Mouse (Mus musculus) midbrain, embryonic 13.5 days (tissue): ENCODE results near the gene Pms1. TPM values are rescaled to one million over a fixed set of nuclear protein-coding genes. Genes with fewer than 3 reads are reported as not detected.
A peak's percentile ranks its signal among the peaks of the same experiment; 100 is the strongest.
"Not testable (repeated sequence)": the region's sequence is repeated elsewhere in the genome, so short reads cannot be mapped to it uniquely, and the experiment has no call there.

Source experiments
- ATAC-seq: fragments of 200-750 bp; cut with Nextera tagmentation; 2 replicates; pipeline ENCODE4 v1.8.0; 2017; ENCODE audit warnings: mild to moderate bottlenecking, moderate TSS enrichment, moderate library complexity
- H3K27ac ChIP-seq: fragments of 300-500 bp; sonication (generic); 2 replicates; pipeline ENCODE4 v1.5.1; 2015; ENCODE audit warnings: inconsistent platforms, mild to moderate bottlenecking, moderate library complexity
- H3K27me3 ChIP-seq: fragments of 300-500 bp; sonication (generic); 2 replicates; pipeline ENCODE4 v1.6.1; 2015; ENCODE audit warnings: mild to moderate bottlenecking, inconsistent platforms
- H3K36me3 ChIP-seq: fragments of 300-500 bp; sonication (generic); 2 replicates; pipeline ENCODE4 v1.6.1; 2015; ENCODE audit warnings: mild to moderate bottlenecking, inconsistent platforms
- H3K4me1 ChIP-seq: fragments of 300-500 bp; sonication (generic); replicated peaks from 2 replicates; pipeline ENCODE4 v1.6.1; 2015; ENCODE audit warnings: inconsistent platforms
- H3K4me2 ChIP-seq: fragments of 300-500 bp; sonication (generic); replicated peaks from 2 replicates; pipeline ENCODE4 v1.6.1; 2015; ENCODE audit warnings: moderate library complexity, mild to moderate bottlenecking, inconsistent platforms
- H3K4me3 ChIP-seq: fragments of 300-500 bp; sonication (generic); replicated peaks from 2 replicates; pipeline ENCODE4 v1.5.1; 2015; ENCODE audit warnings: mild to moderate bottlenecking, inconsistent platforms
- H3K9ac ChIP-seq: fragments of 300-500 bp; sonication (generic); replicated peaks from 2 replicates; pipeline ENCODE4 v1.6.1; 2015; ENCODE audit warnings: mild to moderate bottlenecking, inconsistent platforms
- H3K9me3 ChIP-seq: fragments of 300-500 bp; sonication (generic); 2 replicates; pipeline ENCODE4 v1.6.1; 2016; ENCODE audit warnings: mild to moderate bottlenecking, inconsistent platforms
- WGBS: fragments of 180-500 bp; shearing (Covaris S2); methylation state at CpG from one replicate; pipeline ENCODE4 v1.1.7; 2015; 5-methylcytosine and 5-hydroxymethylcytosine counted together
- polyA plus RNA-seq: library from polyadenylated mRNA; unstranded; fragments of >200 nt; fragmentation: Nextera tagmentation; extraction: Ambion mirVana; gene quantifications from 2 replicates; pipeline ENCODE4 v1.2.1, GENCODE M21; 2015

Gene Pms1
- polyA plus RNA-seq, 1 experiment from 2014 or later, result 10.3 TPM

DNA sequence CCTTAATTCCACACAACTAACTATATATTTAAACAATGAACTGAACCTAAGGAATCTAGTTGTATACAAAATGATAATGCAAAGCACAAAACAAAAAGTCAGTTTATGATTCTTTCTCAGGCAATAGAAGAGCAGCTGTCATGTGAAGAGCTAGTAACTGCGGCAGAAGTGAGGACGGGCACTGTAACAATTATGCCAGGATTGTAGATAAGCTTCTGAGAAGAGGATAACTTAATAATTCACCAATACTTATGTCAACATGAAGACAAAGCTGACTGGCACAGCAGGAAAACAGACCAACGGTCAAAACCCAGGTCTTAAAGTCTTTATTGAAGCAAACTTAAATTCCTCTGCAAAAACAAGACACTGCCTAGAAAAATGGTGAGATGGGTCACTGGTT is 5.6 kb downstream of the Pms1 start:
- H3K4me1 ChIP-seq, result no peaks in the 10 kb centered on the region
- H3K27ac ChIP-seq, result no peak overlapping the region
- H3K4me2 ChIP-seq, result no peak overlapping the region
- H3K9me3 ChIP-seq, result no peaks in the 10 kb centered on the region
- no peaks in the 10 kb centered on the region for H3K27me3 ChIP-seq
- no peak for ATAC-seq
- 84% methylated on average over 3 of the region's 3 CpGs for WGBS
- H3K36me3 ChIP-seq, result no peaks in the 10 kb centered on the region
- H3K4me3 ChIP-seq, result no peak overlapping the region
- no peak overlapping the region for H3K9ac ChIP-seq

DNA sequence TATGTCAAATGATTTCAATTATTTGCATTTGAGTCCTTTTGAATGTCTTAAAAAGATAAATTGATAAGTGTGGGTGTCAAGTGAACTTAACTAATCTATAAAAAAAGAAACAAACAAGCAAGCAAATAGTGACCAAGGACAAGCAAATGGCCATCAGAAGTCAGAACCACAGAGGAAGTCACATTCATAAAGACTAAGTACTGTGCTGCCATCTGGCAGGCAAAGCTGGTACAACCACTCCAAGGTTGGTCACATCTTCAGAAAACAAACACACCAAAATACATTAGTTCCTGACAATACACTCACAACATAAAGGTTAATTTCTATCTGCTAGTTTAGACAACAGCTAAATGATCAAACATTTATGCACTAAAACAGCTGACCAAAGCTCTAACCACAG is 24.2 kb downstream of the Pms1 start:
- Histone ChIP-seq H3K4me3 (no peak overlapping the region), H3K4me1 (no peaks in the 10 kb centered on the region), H3K27ac (no peak overlapping the region), H3K27me3 (no peaks in the 10 kb centered on the region), H3K4me2 (no peak overlapping the region), H3K36me3 (no peaks in the 10 kb centered on the region), H3K9me3 (no peaks in the 10 kb centered on the region), H3K9ac (no peak overlapping the region)
- ATAC-seq, result no peak

DNA sequence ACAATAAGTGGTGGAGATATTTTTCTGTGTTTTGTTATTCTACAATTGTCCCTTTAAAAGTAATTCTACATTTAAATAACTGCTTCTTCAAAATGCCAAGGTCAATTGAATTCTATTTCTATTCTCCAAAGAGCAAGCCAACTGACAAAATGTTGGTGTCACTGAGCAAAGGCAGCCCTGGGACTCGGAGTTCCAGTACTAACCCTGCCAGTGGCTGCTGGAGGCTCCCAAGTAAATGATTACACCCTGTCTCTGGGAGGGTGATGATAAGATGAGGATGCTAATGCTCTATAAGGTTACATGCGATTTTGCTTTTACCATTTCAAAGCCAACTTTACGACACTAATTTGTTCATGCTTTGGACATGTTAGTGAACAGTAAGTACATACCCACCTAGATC is 26.9 kb downstream of the Pms1 start:
- Histone ChIP-seq H3K9ac (no peak overlapping the region), H3K4me1 (no peaks in the 10 kb centered on the region), H3K4me3 (no peak overlapping the region), H3K9me3 (no peaks in the 10 kb centered on the region), H3K36me3 (peaks cover 5% of the 10 kb centered on the region; the same call in 1 of the 2 replicates), H3K27ac (no peak overlapping the region), H3K27me3 (no peaks in the 10 kb centered on the region), H3K4me2 (no peak overlapping the region)
- ATAC-seq, result no peak
- 97% methylated on average over 3 of the region's 3 CpGs for WGBS

DNA sequence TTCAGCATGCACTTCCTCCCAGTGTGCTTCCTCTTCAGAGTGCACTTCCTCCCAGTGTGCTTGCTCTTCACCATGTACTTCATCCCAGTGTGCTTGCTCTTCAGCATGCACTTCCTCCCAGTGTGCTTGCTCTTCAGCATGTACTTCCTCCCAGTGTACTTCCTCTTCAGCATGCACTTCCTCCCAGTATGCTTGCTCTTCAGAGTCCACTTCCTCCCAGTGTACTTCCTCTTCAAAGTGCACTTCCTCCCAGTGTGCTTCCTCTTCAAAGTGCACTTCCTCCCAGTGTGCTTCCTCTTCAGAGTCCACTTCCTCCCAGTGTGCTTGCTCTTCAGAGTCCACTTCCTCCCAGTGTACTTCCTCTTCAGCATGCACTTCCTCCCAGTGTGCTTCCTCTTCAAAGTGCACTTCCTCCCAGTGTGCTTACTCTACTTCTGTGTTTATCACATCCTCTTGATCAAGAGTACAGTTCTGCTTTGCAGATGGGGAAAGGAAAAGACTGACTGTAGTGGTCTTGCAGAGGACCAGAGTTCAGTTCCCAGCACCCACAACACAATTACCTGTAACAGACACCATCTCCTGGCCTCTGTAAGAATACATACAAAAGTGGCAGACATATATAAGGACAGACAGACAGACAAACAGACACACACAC is 31.7 kb downstream of the Pms1 start:
- H3K9me3 ChIP-seq, H3K4me3 ChIP-seq, H3K4me1 ChIP-seq, ATAC-seq, H3K27ac ChIP-seq, H3K9ac ChIP-seq, H3K36me3 ChIP-seq, H3K27me3 ChIP-seq, H3K4me2 ChIP-seq: not testable (repeated sequence)

DNA sequence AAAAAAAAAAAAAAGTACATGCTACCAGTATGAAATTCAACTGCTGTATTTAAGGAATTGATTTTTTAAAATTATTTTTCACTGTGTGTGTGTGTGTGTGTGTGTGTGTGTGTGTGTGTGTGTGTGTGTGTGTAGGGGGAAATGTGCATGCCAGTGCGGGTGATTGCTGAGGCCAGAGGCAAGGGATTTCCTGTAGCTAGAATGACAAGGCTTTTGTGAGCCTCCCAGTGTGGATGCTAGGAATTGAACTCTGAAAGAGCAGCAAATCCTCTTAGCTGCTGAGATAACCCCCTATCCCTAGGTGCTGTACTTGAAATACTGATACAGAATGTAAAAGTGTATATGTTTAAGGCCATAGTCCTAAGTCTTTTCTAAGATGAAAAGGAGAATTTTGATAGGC is 70.8 kb downstream of the Pms1 start:
- no peak overlapping the region for H3K9ac ChIP-seq
- H3K9me3 ChIP-seq, result no peaks in the 10 kb centered on the region
- no peaks in the 10 kb centered on the region for H3K36me3 ChIP-seq
- ATAC-seq, result no peak
- H3K4me3 ChIP-seq, result no peak overlapping the region
- no peaks in the 10 kb centered on the region for H3K27me3 ChIP-seq
- H3K4me1 ChIP-seq, result no peaks in the 10 kb centered on the region
- no peak overlapping the region for H3K4me2 ChIP-seq
- no peak overlapping the region for H3K27ac ChIP-seq
- 11% methylated on average over 1 of the region's 1 CpGs for WGBS

DNA sequence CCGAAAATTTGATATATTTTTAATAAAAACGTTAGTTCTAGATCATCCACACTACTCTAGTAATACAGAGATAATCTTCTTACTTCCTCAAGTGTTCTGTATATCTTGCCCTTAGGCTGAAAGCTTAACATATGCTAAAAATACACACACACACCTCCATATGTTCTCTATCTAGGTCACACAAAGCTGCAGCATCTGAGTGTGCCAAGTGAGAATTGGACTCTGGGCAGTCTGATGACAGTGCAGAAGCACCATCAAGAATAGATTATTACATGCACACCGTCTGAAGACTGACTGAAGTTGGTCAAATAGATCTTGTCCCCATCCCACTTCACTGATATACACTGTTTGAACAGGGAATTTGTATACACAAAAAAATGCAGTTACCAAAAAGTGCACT is 71.2 kb downstream of the Pms1 start:
- Histone ChIP-seq H3K4me1 (no peaks in the 10 kb centered on the region), H3K27ac (no peak overlapping the region), H3K4me3 (no peak overlapping the region), H3K9me3 (no peaks in the 10 kb centered on the region), H3K9ac (no peak overlapping the region), H3K36me3 (no peaks in the 10 kb centered on the region), H3K27me3 (no peaks in the 10 kb centered on the region), H3K4me2 (no peak overlapping the region)
- WGBS, result 83% methylated on average over 3 of the region's 3 CpGs
- no peak for ATAC-seq

DNA sequence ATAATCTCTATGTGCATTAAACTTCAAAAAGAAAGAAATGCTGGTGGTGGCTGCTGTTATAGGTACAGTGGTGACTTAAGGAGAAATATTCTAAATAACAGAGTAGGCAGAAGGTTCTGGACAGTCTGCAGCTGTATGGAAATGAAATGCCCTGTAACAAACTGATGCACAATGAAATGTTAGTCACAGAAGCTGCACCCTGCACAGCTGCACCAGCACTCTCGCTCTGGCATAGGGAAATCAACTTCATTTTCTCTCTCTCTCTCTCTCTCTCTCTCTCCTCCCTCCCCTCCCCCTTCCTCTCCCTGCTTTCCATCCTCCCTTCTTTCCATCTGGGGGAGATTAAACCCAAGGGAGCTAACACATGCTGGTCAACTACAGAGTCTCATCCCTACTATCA is 72.0 kb downstream of the Pms1 start:
- Histone ChIP-seq H3K36me3 (no peaks in the 10 kb centered on the region), H3K9ac (no peak overlapping the region), H3K4me2 (no peak overlapping the region), H3K27me3 (no peaks in the 10 kb centered on the region), H3K4me3 (no peak overlapping the region), H3K9me3 (no peaks in the 10 kb centered on the region), H3K27ac (no peak overlapping the region), H3K4me1 (no peaks in the 10 kb centered on the region)
- ATAC-seq, result peak; percentile 40; the same call in 1 of the 2 replicates
- WGBS, result 75% methylated on average over 1 of the region's 1 CpGs

DNA sequence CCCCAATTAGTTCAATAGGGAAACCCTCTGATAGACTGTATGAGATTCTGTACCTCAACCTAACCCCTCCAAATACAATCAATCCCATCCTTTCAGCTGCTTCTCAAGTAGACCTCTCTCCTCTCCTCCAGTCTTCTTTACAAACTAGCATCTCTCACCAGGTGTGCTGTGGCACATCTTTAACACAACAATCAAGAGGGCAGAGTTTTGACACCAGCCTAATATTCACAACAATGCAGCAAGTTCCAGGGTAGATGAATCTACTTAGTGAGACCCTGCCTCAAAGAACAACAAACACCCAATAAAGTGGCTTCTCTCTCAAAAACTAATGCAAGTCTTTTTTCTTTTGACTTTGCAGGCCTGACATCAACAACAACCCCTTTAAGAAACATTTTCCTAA is 86.7 kb downstream of the Pms1 start:
- Histone ChIP-seq H3K9me3 (no peaks in the 10 kb centered on the region), H3K4me1 (no peaks in the 10 kb centered on the region), H3K27me3 (no peaks in the 10 kb centered on the region), H3K27ac (no peak overlapping the region), H3K36me3 (no peaks in the 10 kb centered on the region), H3K4me2 (no peak overlapping the region), H3K4me3 (no peak overlapping the region), H3K9ac (no peak overlapping the region)
- ATAC-seq, result no peak

DNA sequence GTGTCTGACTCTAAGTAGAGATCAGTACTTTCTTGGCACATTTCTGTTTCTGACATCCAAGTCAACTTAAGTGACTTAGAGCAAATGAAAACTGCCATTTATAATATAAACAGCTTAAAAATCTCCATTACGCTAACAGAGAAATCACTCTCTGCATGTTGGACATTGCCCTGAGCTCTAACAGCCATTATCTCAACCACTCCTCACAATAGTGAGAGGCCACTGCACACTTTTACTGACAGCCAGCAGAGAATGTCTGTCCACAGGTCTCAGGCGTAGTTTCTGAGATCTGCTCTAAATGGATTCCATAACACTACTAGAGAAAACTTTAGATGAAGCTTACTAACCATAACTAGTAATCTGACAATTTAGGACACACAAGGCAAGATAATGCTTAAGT is 92.9 kb downstream of the Pms1 start:
- Histone ChIP-seq H3K4me2 (no peak overlapping the region), H3K4me3 (no peak overlapping the region), H3K9ac (no peak overlapping the region), H3K4me1 (no peaks in the 10 kb centered on the region), H3K27ac (no peak overlapping the region), H3K36me3 (no peaks in the 10 kb centered on the region), H3K27me3 (no peaks in the 10 kb centered on the region), H3K9me3 (no peaks in the 10 kb centered on the region)
- WGBS, result 99% methylated on average over 2 of the region's 2 CpGs
- no peak for ATAC-seq

DNA sequence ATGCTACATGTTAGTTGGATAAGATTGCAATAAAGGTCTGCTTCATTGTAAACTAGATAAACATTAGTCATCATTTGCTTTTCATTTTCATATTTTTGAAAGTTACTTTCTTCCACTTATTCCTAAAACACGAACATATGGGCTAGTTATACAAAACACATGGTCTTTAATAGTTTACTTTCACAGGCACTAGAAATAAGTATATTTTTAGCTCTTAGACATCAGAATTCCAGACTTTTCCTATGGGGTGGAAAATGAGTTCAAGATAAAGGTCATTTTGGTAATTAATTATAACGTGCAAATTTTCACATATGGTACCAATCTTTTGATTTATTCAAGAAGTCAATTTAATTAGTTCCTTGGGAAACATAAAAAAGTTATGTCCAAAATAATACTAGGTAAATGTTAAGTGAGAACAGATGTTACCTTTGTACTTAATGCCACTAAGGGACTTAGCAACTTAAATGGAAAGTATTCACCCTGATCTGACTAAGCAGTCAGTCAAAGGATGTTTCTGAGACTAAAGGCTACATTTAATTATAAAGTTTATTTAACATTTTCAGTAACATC is 95.1 kb downstream of the Pms1 start:
- no peaks in the 10 kb centered on the region for H3K27me3 ChIP-seq
- 88% methylated on average over 2 of the region's 2 CpGs for WGBS

DNA sequence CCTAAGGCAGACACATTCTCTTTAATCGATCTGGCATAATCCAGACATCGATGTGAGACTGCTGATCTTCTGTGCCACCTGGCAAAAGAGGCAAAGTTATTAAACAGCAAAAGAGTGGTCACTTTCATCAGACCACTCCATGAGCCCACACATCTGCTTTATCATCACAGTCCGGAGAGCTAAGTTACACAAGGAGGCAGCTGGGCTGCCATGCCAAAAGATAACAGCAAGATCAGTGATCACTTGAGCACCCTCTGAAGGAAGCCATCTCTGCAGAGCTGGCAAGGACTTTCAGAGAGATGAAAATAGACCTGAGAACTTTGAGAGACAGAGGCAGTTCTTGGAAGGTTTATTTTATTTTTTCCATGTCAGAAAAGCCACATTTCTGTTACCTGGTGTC is 102.3 kb downstream of the Pms1 start:
- no peaks in the 10 kb centered on the region for H3K27me3 ChIP-seq
- ATAC-seq, result no peak
- 0 out of 2 replicates have a peak, but pooled peaks cover 6% of the 10 kb centered on the region for H3K36me3 ChIP-seq
- no peaks in the 10 kb centered on the region for H3K4me1 ChIP-seq
- H3K4me3 ChIP-seq, result no peak overlapping the region
- no peaks in the 10 kb centered on the region for H3K9me3 ChIP-seq
- H3K27ac ChIP-seq, result no peak overlapping the region
- H3K9ac ChIP-seq, result no peak overlapping the region
- 92% methylated on average over 3 of the region's 3 CpGs for WGBS
- H3K4me2 ChIP-seq, result no peak overlapping the region

More for the DNA sequence above, 95.1 kb downstream of the Pms1 start:
- Histone ChIP-seq H3K9me3 (no peaks in the 10 kb centered on the region), H3K27ac (no peak overlapping the region), H3K36me3 (no peaks in the 10 kb centered on the region), H3K9ac (no peak overlapping the region), H3K4me2 (no peak overlapping the region), H3K4me3 (no peak overlapping the region), H3K4me1 (no peaks in the 10 kb centered on the region)
- no peak for ATAC-seq

DNA sequence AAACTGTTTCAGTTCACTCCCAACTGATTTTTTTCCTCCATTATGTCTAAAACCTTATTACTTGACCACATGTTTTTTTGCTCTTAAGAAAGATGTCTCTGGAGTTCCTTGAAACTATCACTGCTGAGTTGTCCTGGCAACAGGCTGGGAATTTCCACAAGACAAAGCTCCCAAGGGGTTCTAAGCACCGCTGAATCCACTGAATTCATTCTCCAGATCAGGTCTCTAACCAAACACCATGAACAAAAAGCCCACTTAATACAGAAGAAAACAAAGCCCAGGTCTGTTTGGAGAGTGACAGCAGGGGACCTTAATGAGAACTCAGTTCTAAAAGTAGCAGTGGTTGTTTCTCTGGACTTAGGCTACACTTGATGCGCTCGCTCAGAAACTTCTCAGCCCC is 105.6 kb downstream of the Pms1 start:
- no peak for ATAC-seq
- H3K4me3 ChIP-seq, result no peak overlapping the region
- H3K36me3 ChIP-seq, result 0 out of 2 replicates have a peak, but pooled peaks cover 6% of the 10 kb centered on the region
- no peaks in the 10 kb centered on the region for H3K27me3 ChIP-seq
- H3K27ac ChIP-seq, result no peak overlapping the region
- no peak overlapping the region for H3K9ac ChIP-seq
- H3K4me1 ChIP-seq, result no peaks in the 10 kb centered on the region
- H3K4me2 ChIP-seq, result no peak overlapping the region
- WGBS, result 43% methylated on average over 3 of the region's 3 CpGs
- H3K9me3 ChIP-seq, result no peaks in the 10 kb centered on the region

DNA sequence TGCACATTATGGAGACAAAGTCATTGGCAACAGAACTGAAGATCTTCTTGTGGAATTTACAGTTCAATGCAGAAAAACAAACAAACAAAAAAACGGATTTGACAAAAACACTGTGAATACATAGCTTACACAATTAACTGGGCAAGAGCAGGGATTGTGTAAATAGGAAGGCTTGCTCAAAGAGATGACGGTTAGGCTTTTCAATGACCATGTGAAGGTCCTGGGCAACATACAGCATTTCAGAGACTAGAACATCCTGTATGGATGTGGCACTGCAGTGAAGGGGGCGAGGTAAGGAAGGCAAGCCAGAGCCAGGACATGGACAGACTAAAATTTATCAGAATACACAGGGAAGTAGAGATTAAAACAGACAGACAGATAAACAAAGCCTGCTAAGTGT is 107.2 kb downstream of the Pms1 start:
- Histone ChIP-seq H3K9ac (no peak overlapping the region), H3K27me3 (no peaks in the 10 kb centered on the region), H3K36me3 (0 out of 2 replicates have a peak, but pooled peaks cover 6% of the 10 kb centered on the region), H3K27ac (no peak overlapping the region), H3K4me1 (no peaks in the 10 kb centered on the region), H3K4me3 (no peak overlapping the region), H3K4me2 (no peak overlapping the region), H3K9me3 (no peaks in the 10 kb centered on the region)
- 77% methylated on average over 3 of the region's 3 CpGs for WGBS
- ATAC-seq, result no peak
